Mouse (Mus musculus) layer of hippocampus, postnatal 25 days (tissue): ENCODE measurements around the gene Slc38a1. TPM values are rescaled to one million over a fixed set of nuclear protein-coding genes. Genes with fewer than 3 reads are reported as not detected.
A peak's percentile ranks its signal among the peaks of the same experiment; 100 is the strongest.

Source experiments
- DNase-seq, 2 experiments: peaks; one replicate each; pipeline ENCODE4 v3.0.0; 2022; ENCODE audit warnings: mixed read lengths in 2 of 2, low spot score in 1 of 2; ENCODE audit errors: extremely low spot score in 1 of 2
- total RNA-seq, 2 experiments: library from RNA; stranded (reverse); gene quantifications; 2 replicates each; pipeline ENCODE4 v1.2.3; 2021

Slc38a1 gene
- total RNA-seq, 2 experiments from 2014 or later = 72.8 to 78.3 TPM

GRCm38 (mm10) chr15:96568271-96568982, 74.3 kb downstream of the Slc38a1 start:
- DNase-seq = no peak

DNA sequence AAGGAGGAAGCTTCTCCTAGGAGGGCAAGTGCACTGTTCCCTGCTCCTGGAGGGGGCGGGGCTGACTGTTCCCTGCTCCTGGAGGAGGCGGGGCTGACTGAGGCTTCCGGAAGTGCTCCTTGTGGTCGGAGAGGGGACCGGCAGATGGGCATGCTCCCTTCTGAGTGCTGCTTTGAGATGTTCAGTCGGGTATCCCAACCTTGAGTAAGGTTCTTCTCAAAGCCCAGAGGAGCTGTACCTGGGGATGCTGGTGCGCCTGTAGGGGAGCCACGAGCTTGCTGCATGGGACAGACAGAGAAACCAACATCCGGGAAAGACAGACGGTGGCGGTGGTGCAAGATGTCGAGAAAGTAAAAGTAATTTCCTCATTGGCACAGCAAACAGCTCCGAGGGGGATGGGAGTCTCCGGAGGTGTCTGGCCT, 75.9 kb downstream of the Slc38a1 start:
- DNase-seq = no peak

DNA sequence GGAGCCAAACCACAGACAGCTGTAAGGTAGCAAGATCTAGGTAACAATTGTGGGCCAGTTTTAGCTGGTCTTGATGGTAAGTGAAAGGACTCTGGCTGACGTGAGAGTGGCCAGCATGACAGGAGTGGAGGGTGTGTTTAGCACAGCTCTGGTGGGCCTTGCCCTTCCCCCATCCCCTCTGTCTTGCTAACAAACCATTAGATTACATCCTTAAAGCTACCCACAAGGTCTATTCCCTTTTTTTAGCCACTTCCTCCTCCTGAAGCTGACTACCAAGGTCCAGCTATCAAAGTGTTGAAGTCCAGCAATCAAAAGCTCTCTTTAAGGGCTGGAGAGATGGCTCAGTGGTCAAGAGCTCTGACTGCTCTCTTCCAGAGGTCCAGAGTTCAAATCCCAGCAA, 78.9 kb downstream of the Slc38a1 start:
- DNase-seq = no peak

DNA sequence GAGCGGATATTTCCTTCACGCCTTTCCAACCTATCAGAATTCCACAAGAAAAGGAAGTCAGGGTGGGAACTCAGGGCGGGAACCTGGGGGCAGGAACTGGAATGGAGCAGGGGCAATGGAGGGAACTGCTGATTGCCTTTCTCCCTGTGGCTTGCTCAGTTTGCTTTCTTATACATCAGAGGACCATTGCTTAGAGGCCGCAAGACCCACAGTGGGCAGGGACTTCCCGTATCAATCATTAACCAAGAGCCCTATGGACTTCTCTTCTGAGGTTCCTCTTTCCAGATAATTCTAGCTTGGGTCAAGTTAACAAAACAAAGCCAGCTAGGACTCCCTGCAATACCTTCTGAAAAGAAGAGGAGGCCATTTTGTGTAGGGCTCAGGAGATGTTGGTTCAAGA, 80.2 kb downstream of the Slc38a1 start:
- DNase-seq = no peak

GRCm38 (mm10) chr15:96560576-96561298, 82.0 kb downstream of the Slc38a1 start:
- no peak for DNase-seq

DNA sequence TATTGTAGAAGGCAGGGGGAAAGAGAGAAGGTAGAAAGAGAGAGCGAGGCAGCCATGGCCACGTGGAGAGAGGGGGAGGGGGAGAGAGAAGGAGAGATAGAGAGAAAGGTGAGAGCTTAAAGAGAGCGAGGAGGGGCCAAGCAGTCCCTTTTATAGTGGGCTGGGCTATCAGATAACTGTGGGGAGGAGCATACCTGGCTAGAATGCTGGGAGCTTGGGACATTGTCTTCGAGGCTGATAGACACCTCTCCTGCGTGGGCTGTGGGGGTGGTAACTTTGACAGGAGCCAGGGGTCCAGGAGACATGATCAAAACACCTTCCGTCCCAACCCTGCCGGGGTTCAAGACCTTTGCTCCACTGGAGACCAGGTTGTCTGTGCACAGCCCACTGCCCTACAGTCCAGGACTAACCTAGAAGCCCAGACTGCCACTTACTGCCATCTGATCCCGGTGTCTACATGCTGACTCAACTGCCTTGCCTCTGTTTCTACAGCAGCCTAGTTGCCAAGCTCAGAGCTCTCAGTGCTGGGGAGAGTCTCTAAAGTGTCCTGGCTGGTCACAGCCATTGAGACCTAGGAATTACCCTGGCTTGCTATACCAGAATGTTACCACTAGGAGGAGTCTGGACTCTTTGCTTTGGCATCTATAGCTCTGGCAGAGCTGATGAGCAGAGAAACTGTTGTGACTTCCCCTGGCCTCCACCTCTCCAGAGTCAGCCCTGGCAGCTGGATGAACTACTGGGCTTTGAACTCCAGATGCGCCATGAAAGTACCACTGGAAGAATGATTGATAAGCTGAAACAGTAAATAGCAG, 90.9 kb downstream of the Slc38a1 start:
- DNase-seq = peak in 1 of 2 experiments; percentile 15

DNA sequence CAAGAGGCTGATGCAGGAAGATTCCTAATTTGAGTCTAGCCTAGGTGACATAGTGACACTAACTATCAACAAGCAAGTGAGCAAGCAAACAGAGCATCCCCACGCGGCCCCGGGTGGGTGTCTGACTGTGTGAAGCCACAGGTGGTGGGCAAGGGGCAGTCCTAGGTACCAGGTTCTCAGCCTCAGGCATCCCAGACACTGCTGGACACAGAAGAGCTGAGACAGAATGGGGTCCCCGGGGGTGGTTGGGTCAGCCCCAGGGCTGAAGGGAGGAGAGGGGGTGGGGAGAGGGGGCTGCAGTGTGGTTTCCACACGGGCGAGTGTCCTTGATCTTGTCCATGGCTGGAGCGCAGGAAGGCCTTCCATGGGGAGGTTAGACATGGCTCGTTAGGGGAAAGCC, 91.6 kb downstream of the Slc38a1 start:
- no peak for DNase-seq

GRCm38 (mm10) chr15:96548363-96548762, 94.3 kb downstream of the Slc38a1 start:
- DNase-seq = no peak

GRCm38 (mm10) chr15:96547256-96548195, 95.2 kb downstream of the Slc38a1 start:
- peak in 1 of 2 experiments; percentile 30 for DNase-seq

GRCm38 (mm10) chr15:96543181-96543828, 99.4 kb downstream of the Slc38a1 start:
- DNase-seq = peak in 1 of 2 experiments; percentile 69

- no peak for DNase-seq
These were observed 100.6 kb downstream of the Slc38a1 start for GRCm38 (mm10) chr15:96542135-96542534.

- DNase-seq = no peak
These were observed 105.4 kb downstream of the Slc38a1 start for GRCm38 (mm10) chr15:96537272-96537671.

- no peak for DNase-seq
These were observed 106.3 kb downstream of the Slc38a1 start for GRCm38 (mm10) chr15:96536412-96536811.

GRCm38 (mm10) chr15:96527686-96528085, 115.0 kb downstream of the Slc38a1 start:
- no peak for DNase-seq

GRCm38 (mm10) chr15:96524239-96524738, 118.4 kb downstream of the Slc38a1 start:
- no peak for DNase-seq
